Mouse (Mus musculus) spleen, postnatal 14 days (tissue): ENCODE results near the gene Chrna9.

Experiments used
- DNase-seq, 2 experiments: peaks; one replicate each; pipeline ENCODE4 v3.0.0; 2021 to 2022; ENCODE audit warnings: low spot score in 2 of 2

The Chrna9 gene

GRCm38 (mm10) chr5:66008245-66008967 is 73.7 kb downstream of the Chrna9 start:
- no peak for DNase-seq

GRCm38 (mm10) chr5:66013999-66014398 is 79.3 kb downstream of the Chrna9 start:
- no peak for DNase-seq

GRCm38 (mm10) chr5:66014437-66014836 is 79.7 kb downstream of the Chrna9 start:
- no peak for DNase-seq

GRCm38 (mm10) chr5:66015449-66015961 is 80.8 kb downstream of the Chrna9 start:
- DNase-seq: no peak

GRCm38 (mm10) chr5:66026796-66027195 is 92.1 kb downstream of the Chrna9 start:
- no peak for DNase-seq
